Mouse (Mus musculus) lung, postnatal 4 days (tissue): Measurements from ENCODE around the gene D230025D16Rik.
"Not testable (repeated sequence)": the region's sequence is repeated elsewhere in the genome, so short reads cannot be mapped to it uniquely, and the experiment has no call there.

Source experiments
- DNase-seq, 2 experiments: peaks; one replicate each; pipeline ENCODE4 v3.0.0; 2021

Gene D230025D16Rik

GRCm38 (mm10) chr8:105269075-105269458, 44.1 kb downstream of the D230025D16Rik start:
- peak; percentile 57 to 80 for DNase-seq

GRCm38 (mm10) chr8:105269461-105269947, 44.6 kb downstream of the D230025D16Rik start, which contains the start of gene Hsf4:
TSS of gene Hsf4 (plus strand) at chr8:105269801.
- DNase-seq, result peak; percentile 77 to 88

GRCm38 (mm10) chr8:105270101-105270915, 45.4 kb downstream of the D230025D16Rik start:
- DNase-seq, result peak in 1 of 2 experiments; percentile 24

- DNase-seq, result peak in 1 of 2 experiments; percentile 27
Observed at GRCm38 (mm10) chr8:105270916-105271186, 45.9 kb downstream of the D230025D16Rik start.

- DNase-seq, result peak in 1 of 2 experiments; percentile 20
Observed at GRCm38 (mm10) chr8:105275387-105275786, 50.4 kb downstream of the D230025D16Rik start.

- DNase-seq, result no peak
Observed at GRCm38 (mm10) chr8:105275840-105276239, 50.9 kb downstream of the D230025D16Rik start, which contains the start of gene Nol3. TSS of gene Nol3 (plus strand) at chr8:105276140.

- peak; percentile 72 to 73 for DNase-seq
Observed at GRCm38 (mm10) chr8:105276292-105277120, 51.6 kb downstream of the D230025D16Rik start.

- peak; percentile 79 to 88 for DNase-seq
Observed at GRCm38 (mm10) chr8:105278911-105279334, 54.0 kb downstream of the D230025D16Rik start.

GRCm38 (mm10) chr8:105280567-105280966, 55.6 kb downstream of the D230025D16Rik start:
- no peak for DNase-seq

- peak; percentile 55 to 86 for DNase-seq
Observed at GRCm38 (mm10) chr8:105281821-105282220, 56.9 kb downstream of the D230025D16Rik start.

- no peak for DNase-seq
Observed at GRCm38 (mm10) chr8:105282239-105282638, 57.3 kb downstream of the D230025D16Rik start.

GRCm38 (mm10) chr8:105283074-105283473, 58.1 kb downstream of the D230025D16Rik start:
- DNase-seq, result peak; percentile 77 to 80

GRCm38 (mm10) chr8:105285514-105285913, 60.6 kb downstream of the D230025D16Rik start:
- peak in 1 of 2 experiments; percentile 18 for DNase-seq

GRCm38 (mm10) chr8:105286907-105287306, 62.0 kb downstream of the D230025D16Rik start:
- DNase-seq, result no peak

GRCm38 (mm10) chr8:105288231-105288630, 63.3 kb downstream of the D230025D16Rik start:
- peak in 1 of 2 experiments; percentile 21 for DNase-seq

GRCm38 (mm10) chr8:105288958-105289732, 64.2 kb downstream of the D230025D16Rik start:
- DNase-seq, result peak; percentile 96

GRCm38 (mm10) chr8:105289805-105290460, 65.0 kb downstream of the D230025D16Rik start, which contains the start of gene 4931428F04Rik:
TSS of gene 4931428F04Rik (minus strand) at chr8:105289864.
- peak; percentile 70 to 74 for DNase-seq

- peak; percentile 88 to 94 for DNase-seq
Observed at GRCm38 (mm10) chr8:105290554-105291314, 65.8 kb downstream of the D230025D16Rik start.

GRCm38 (mm10) chr8:105291364-105291763, 66.4 kb downstream of the D230025D16Rik start:
- DNase-seq, result not testable (repeated sequence)

- DNase-seq, result not testable (repeated sequence)
Observed at GRCm38 (mm10) chr8:105291802-105292201, 66.9 kb downstream of the D230025D16Rik start.

- DNase-seq, result peak in 1 of 2 experiments; percentile 25
Observed at GRCm38 (mm10) chr8:105292471-105292870, 67.5 kb downstream of the D230025D16Rik start.
